8 mouse cellular contexts compared by ENCODE assay signal in genomic region chr13:100491623-100492022, GRCm38 (mm10). TPM values are rescaled to one million over a fixed set of nuclear protein-coding genes. Genes with fewer than 3 reads are reported as not detected.
A peak's percentile ranks its signal among the peaks of the same experiment; 100 is the strongest.
DNase-seq lines count a peak whose midpoint lies in the region; ATAC-seq and TF ChIP-seq lines count a peak whose summit lies in the region.

No protein-coding gene starts in this region.

- peaks cover 17% of the 10 kb centered on the region for H3K4me1 ChIP-seq in heart, embryonic 13.5 days
- no peaks in the 10 kb centered on the region for H3K4me1 ChIP-seq in ES-Bruce4 (ENCODE audit: control insufficient read depth, insufficient read depth, low read length)
- H3K4me1 ChIP-seq in forebrain, postnatal 0 days (ENCODE audit: insufficient read depth) = no peaks in the 10 kb centered on the region

- H3K27me3 ChIP-seq in heart, embryonic 13.5 days (replicated peaks) = no peaks in the 10 kb centered on the region
- no peaks in the 10 kb centered on the region for H3K27me3 ChIP-seq in ES-Bruce4 (ENCODE audit: control insufficient read depth, insufficient read depth, low read length, poor library complexity, severe bottlenecking)
- no peaks in the 10 kb centered on the region for H3K27me3 ChIP-seq in forebrain, postnatal 0 days (ENCODE audit: insufficient read depth, low read length)

- H3K4me2 ChIP-seq in heart, embryonic 13.5 days = peak overlapping the region; percentile 87
- peak overlapping the region; percentile 63 for H3K4me2 ChIP-seq in forebrain, postnatal 0 days (ENCODE audit: low read depth)

- TF ChIP-seq CTCF in ES-Bruce4 (IDR thresholded peaks at IDR 0.05; ENCODE audit: low read depth, low read length) = no peak
- no peak for TF ChIP-seq CTCF in forebrain, postnatal 0 days (IDR thresholded peaks at IDR 0.05; ENCODE audit: low read depth)

- DNase-seq in heart, postnatal 14 days = no peak
- no peak for DNase-seq in forebrain, postnatal 0 days
- DNase-seq in cerebellum, postnatal 4 days (ENCODE audit: low spot score in 2 of 2) = no peak
- DNase-seq in thymus, postnatal 25 days = no peak

- H3K27ac ChIP-seq in heart, embryonic 13.5 days (replicated peaks) = peak overlapping the region; percentile 83
- no peak overlapping the region for H3K27ac ChIP-seq in ES-Bruce4 (ENCODE audit: insufficient read depth, low read length)
- H3K27ac ChIP-seq in forebrain, postnatal 0 days (ENCODE audit: low read depth, low read length) = peak overlapping the region; percentile 78; the same call in 1 of the 2 replicates
- no peak overlapping the region for H3K27ac ChIP-seq in macrophage

- H3K9ac ChIP-seq in heart, embryonic 13.5 days = peak overlapping the region; percentile 95
- peak overlapping the region; percentile 71 for H3K9ac ChIP-seq in ES-Bruce4 (ENCODE audit: low read depth, poor library complexity, severe bottlenecking)
- peak overlapping the region; percentile 72 for H3K9ac ChIP-seq in forebrain, postnatal 0 days

- H3K9me3 ChIP-seq in heart, embryonic 13.5 days = no peaks in the 10 kb centered on the region
- no peaks in the 10 kb centered on the region for H3K9me3 ChIP-seq in ES-Bruce4 (replicated peaks; ENCODE audit: control insufficient read depth, insufficient read depth, low read length, poor library complexity, severe bottlenecking)
- H3K9me3 ChIP-seq in forebrain, postnatal 0 days (ENCODE audit: low read length) = no peaks in the 10 kb centered on the region

- TF ChIP-seq POLR2A in ES-Bruce4 (IDR thresholded peaks at IDR 0.05; ENCODE audit: insufficient read depth, low read length) = no peak

- WGBS in heart, embryonic 13.5 days = 16% methylated on average over 6 of the region's 6 CpGs
- WGBS in forebrain, postnatal 0 days = 13% methylated on average over 6 of the region's 6 CpGs
- WGBS in macrophage (ENCODE audit: missing documents) = 13% methylated on average over 6 of the region's 6 CpGs

- intact Hi-C loops in heart, postnatal 14 days (cut with DNase I) = loop anchor here (1.0 kb wide), 2 partner anchors 125 to 173 kb away; partner anchors contain the start of gene Marveld2

- H3K4me3 ChIP-seq in heart, embryonic 13.5 days = peak overlapping the region; percentile 97
- H3K4me3 ChIP-seq in ES-Bruce4 (ENCODE audit: low read depth, low read length) = peak overlapping the region; percentile 89
- H3K4me3 ChIP-seq in forebrain, postnatal 0 days (ENCODE audit: low read depth, low read length) = peak overlapping the region; percentile 82
- peak overlapping the region; percentile 56 for H3K4me3 ChIP-seq in macrophage (ENCODE audit: inconsistent target)

- H3K36me3 ChIP-seq in heart, embryonic 13.5 days = peaks cover 32% of the 10 kb centered on the region
- peaks cover 15% of the 10 kb centered on the region; the same call in 1 of the 2 replicates for H3K36me3 ChIP-seq in ES-Bruce4 (ENCODE audit: control insufficient read depth, insufficient read depth, low read length, poor library complexity, severe bottlenecking)
- peaks cover 24% of the 10 kb centered on the region for H3K36me3 ChIP-seq in forebrain, postnatal 0 days (ENCODE audit: insufficient read depth)
- peaks cover 16% of the 10 kb centered on the region; the same call in 1 of the 2 replicates for H3K36me3 ChIP-seq in macrophage (ENCODE audit: inconsistent target)

- no peak for ATAC-seq in heart, embryonic 13.5 days (ENCODE audit: extremely low read depth, insufficient number of reproducible peaks, low FRiP score, low TSS enrichment)
- ATAC-seq in forebrain, postnatal 0 days = no peak
- ATAC-seq in activated CD4-positive, CD25-positive, alpha-beta regulatory T cell, adult 4 months = no peak

- TF ChIP-seq EP300 in ES-Bruce4 (IDR thresholded peaks at IDR 0.05; ENCODE audit: insufficient read depth, low read depth, low read length) = no peak

- peaks cover 8% of the 10 kb centered on the region; the same call in 1 of the 2 replicates for H3K79me2 ChIP-seq in macrophage (ENCODE audit: inconsistent target)

RNA-seq across cellular contexts. Expression of gene Gtf2h2, which starts 0.8 kb away (rescaled TPM):
- polyA plus RNA-seq in heart, embryonic 13.5 days (2015; fragmentation: Nextera tagmentation; extraction: Ambion mirVana) = 44.9 and 50.2 TPM in 2 replicates
- total RNA-seq in heart, postnatal 14 days (2021) = 10 to 100 TPM; 21.1 to 25.1 TPM
- polyA plus RNA-seq in ES-Bruce4 (2011; ENCODE audit: insufficient read depth, insufficient read length, low read depth, missing spikeins) (107 and 118 TPM in 2 replicates), macrophage (2018) (16.6 to 20.4 TPM (median 17.7 TPM) in 3 replicates)
- total RNA-seq in forebrain, postnatal 0 days (2014; rRNA removed) = 41.5 and 44.9 TPM in 2 replicates
- 47.6 and 58.8 TPM in 2 replicates for polyA plus RNA-seq in forebrain, postnatal 0 days (2015; fragmentation: Nextera tagmentation; extraction: Ambion mirVana)
- total RNA-seq in macrophage (2018; cell fraction: chromatin; rRNA removed) = 10 to 100 TPM; 11.5 to 98.0 (median 56.6) TPM
- 10 to 100 TPM in 24 of 26 experiments, 1 to 10 TPM in 2; 5.8 to 19.8 (median 13.7) TPM for total RNA-seq in macrophage (2018; cell fraction: cytosol; rRNA removed)
- 10 to 100 TPM in 23 of 26 experiments, 1 to 10 TPM in 3; 6.2 to 68.1 (median 33.8) TPM for total RNA-seq in macrophage (2018; cell fraction: nucleus; rRNA removed)
- 10 to 100 TPM; 52.7 to 53.1 TPM for polyA plus RNA-seq in activated CD4-positive, CD25-positive, alpha-beta regulatory T cell, adult 4 months (2017; shearing (Covaris generic))

RNA-seq across cellular contexts. Expression of gene Naip1, which starts 39.0 kb away (rescaled TPM):
- not detected in 2 replicates for polyA plus RNA-seq in heart, embryonic 13.5 days (2015; fragmentation: Nextera tagmentation; extraction: Ambion mirVana)
- under 1 TPM; 0.07 to 0.15 TPM for total RNA-seq in heart, postnatal 14 days (2021)
- polyA plus RNA-seq in ES-Bruce4 (2011; ENCODE audit: insufficient read depth, insufficient read length, low read depth, missing spikeins) (not detected in 2 replicates), macrophage (2018) (0.05 to 0.19 TPM (median 0.13 TPM) in 3 replicates)
- total RNA-seq in forebrain, postnatal 0 days (2014; rRNA removed) = 0.08 and 0.10 TPM in 2 replicates
- polyA plus RNA-seq in forebrain, postnatal 0 days (2015; fragmentation: Nextera tagmentation; extraction: Ambion mirVana) = 0.03 and 0.08 TPM in 2 replicates
- 1 to 10 TPM in 12 of 26 experiments, under 1 TPM in 12, not detected in 2; 0.08 to 3.5 (median 1.0) TPM for total RNA-seq in macrophage (2018; cell fraction: chromatin; rRNA removed)
- under 1 TPM; 0.09 to 0.92 (median 0.26) TPM for total RNA-seq in macrophage (2018; cell fraction: cytosol; rRNA removed)
- 1 to 10 TPM in 10 of 26 experiments, under 1 TPM in 13, not detected in 3; 0.12 to 2.9 (median 0.94) TPM for total RNA-seq in macrophage (2018; cell fraction: nucleus; rRNA removed)
- polyA plus RNA-seq in activated CD4-positive, CD25-positive, alpha-beta regulatory T cell, adult 4 months (2017; shearing (Covaris generic)) = not detected

Comparison
In these comparisons a context has a peak if more than half of its experiments do, and no peak if none do; other contexts are left out.
1. H3K27ac ChIP-seq: peak in heart, embryonic 13.5 days (single experiment) and forebrain, postnatal 0 days (single experiment); none in ES-Bruce4 (single experiment) and macrophage (single experiment).
2. Peak in every context shown above with its lines, with median percentiles within 50 percentile points of each other: H3K4me3 ChIP-seq and H3K9ac ChIP-seq.